Mouse (Mus musculus) liver, embryonic 14 days (tissue): ENCODE data around the gene Kpna6. TPM values are rescaled to one million over a fixed set of nuclear protein-coding genes. Genes with fewer than 3 reads are reported as not detected.

Experiments
- polyA plus RNA-seq: library from polyadenylated mRNA; depleted of rRNA; stranded (reverse); fragments of >200 nt; gene quantifications from 2 replicates; pipeline ENCODE4 v1.2.3, GENCODE M21; 2012; rRNA removed

Gene Kpna6
- 9.8 and 11.6 TPM in 2 replicates for polyA plus RNA-seq

GRCm38 (mm10) chr4:129672083-129672877 lies at the start of gene Kpna6:
Gene Kpna6, minus strand, starts transcription at chr4:129672767.

GRCm38 (mm10) chr4:129696158-129696985 lies 23.8 kb upstream of the Kpna6 start, which contains the start of gene Tmem39b:
Gene Tmem39b, minus strand, starts transcription at chr4:129696838.

GRCm38 (mm10) chr4:129640638-129641467 lies 31.7 kb downstream of the Kpna6 start, which contains the start of gene Txlna:
Gene Txlna, minus strand, starts transcription at chr4:129641065.

GRCm38 (mm10) chr4:129623681-129624091 lies 48.9 kb downstream of the Kpna6 start, which contains the start of gene Ccdc28b:
Gene Ccdc28b, minus strand, starts transcription at chr4:129623947.

GRCm38 (mm10) chr4:129618786-129619691 lies 53.5 kb downstream of the Kpna6 start, which contains the start of gene Iqcc:
Gene Iqcc, minus strand, starts transcription at chr4:129619099.

GRCm38 (mm10) chr4:129614093-129614492 lies 58.5 kb downstream of the Kpna6 start, which contains the start of gene Dcdc2b:
Gene Dcdc2b, minus strand, starts transcription at chr4:129614257.

GRCm38 (mm10) chr4:129600233-129601158 lies 72.1 kb downstream of the Kpna6 start, which contains the start of the genes Eif3i and Tmem234:
Gene Eif3i, minus strand, starts transcription at chr4:129600648.
Gene Tmem234, plus strand, starts transcription at chr4:129600668.

Other genes with a start within 250 kb of the Kpna6 start
- 0.31 and 0.50 TPM in 2 replicates for gene Zbtb8b, start 231.9 kb downstream of the Kpna6 start, polyA plus RNA-seq
- 26.5 and 36.7 TPM in 2 replicates for gene Bsdc1, start 211.2 kb downstream of the Kpna6 start, polyA plus RNA-seq
- not detected in 2 replicates for gene Tssk3, start 181.7 kb downstream of the Kpna6 start, polyA plus RNA-seq
- 0.12 and 0.44 TPM in 2 replicates for gene Fam229a, start 181.6 kb downstream of the Kpna6 start, polyA plus RNA-seq
- 33.7 and 37.5 TPM in 2 replicates for gene Marcksl1, start 159.2 kb downstream of the Kpna6 start, polyA plus RNA-seq
- gene Hdac1, start 130.1 kb downstream of the Kpna6 start, polyA plus RNA-seq: 75.0 and 86.9 TPM in 2 replicates
- 3.2 and 3.7 TPM in 2 replicates for gene Lck, start 99.1 kb downstream of the Kpna6 start, polyA plus RNA-seq
- gene Fam167b, start 94.2 kb downstream of the Kpna6 start, polyA plus RNA-seq: 6.9 and 7.3 TPM in 2 replicates
- 202 and 237 TPM in 2 replicates for gene Eif3i, start 72.1 kb downstream of the Kpna6 start, polyA plus RNA-seq
- gene Tmem234, start 72.1 kb downstream of the Kpna6 start, polyA plus RNA-seq: 78.8 and 89.5 TPM in 2 replicates
- 0.07 and 0.20 TPM in 2 replicates for gene Dcdc2b, start 58.5 kb downstream of the Kpna6 start, polyA plus RNA-seq
- gene Iqcc, start 53.7 kb downstream of the Kpna6 start, polyA plus RNA-seq: 8.3 and 8.4 TPM in 2 replicates
- gene Ccdc28b, start 48.8 kb downstream of the Kpna6 start, polyA plus RNA-seq: 12.6 and 13.1 TPM in 2 replicates
- 15.6 and 18.5 TPM in 2 replicates for gene Txlna, start 31.7 kb downstream of the Kpna6 start, polyA plus RNA-seq
- 7.4 and 8.6 TPM in 2 replicates for gene Tmem39b, start 24.1 kb upstream of the Kpna6 start, polyA plus RNA-seq
- 13.9 and 19.8 TPM in 2 replicates for gene Khdrbs1, start 69.5 kb upstream of the Kpna6 start, polyA plus RNA-seq
- 41.3 and 49.6 TPM in 2 replicates for gene Ptp4a2, start 138.5 kb upstream of the Kpna6 start, polyA plus RNA-seq